Mouse (Mus musculus): Measurements from ENCODE around the gene Vamp5. TPM values are rescaled to one million over a fixed set of nuclear protein-coding genes. Genes with fewer than 3 reads are reported as not detected.

The Vamp5 gene
- total and polyA plus RNA-seq, 3 experiments, result 465 to 593 TPM; not detected in 1

DNA sequence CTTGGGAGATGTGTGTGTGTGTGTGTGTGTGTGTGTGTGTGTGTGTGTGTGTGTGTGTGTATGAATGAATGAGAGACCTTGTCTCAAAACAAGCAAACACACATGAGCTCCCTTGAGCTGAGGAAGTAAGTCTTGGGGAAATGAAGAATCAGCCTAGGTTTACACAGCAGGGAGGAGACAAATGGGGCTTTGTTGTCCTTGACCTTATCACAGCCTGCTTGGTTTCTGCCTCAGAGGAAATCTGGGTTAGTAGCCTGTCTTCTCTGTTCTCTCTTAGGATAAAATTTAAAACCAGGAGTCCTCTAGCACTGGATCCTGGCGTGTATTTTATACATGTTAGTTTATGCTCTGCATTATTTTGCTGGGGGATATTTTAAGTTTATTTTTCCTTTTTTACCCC lies 39.5 kb upstream of the Vamp5 start:
- Histone ChIP-seq H3K27ac (ENCODE audit: control insufficient read depth, low read depth, low read length) (no peak overlapping the region), H3K79me2 (ENCODE audit: control insufficient read depth, insufficient read depth, low read length, poor library complexity) (peaks cover 8% of the 10 kb centered on the region; the same call in 1 of the 2 replicates), H3K27me3 (ENCODE audit: control insufficient read depth in 1 of 2, insufficient read depth in 2 of 2, low read length in 2 of 2) (no peaks in the 10 kb centered on the region), H3K9ac (ENCODE audit: control insufficient read depth, low read depth, low read length, poor library complexity, severe bottlenecking) (no peak overlapping the region), H3K9me3 (replicated peaks; ENCODE audit: insufficient read depth, low read length) (no peaks in the 10 kb centered on the region), H3K4me1 (ENCODE audit: control insufficient read depth in 1 of 2, insufficient read depth in 2 of 2, low read length in 2 of 2) (peaks cover under 1 to 5% of the 10 kb centered on the region in 2 experiments; a peak in 3 of 4 replicates), H3K36me3 (ENCODE audit: control insufficient read depth in 1 of 2, insufficient read depth in 2 of 2, low read length in 2 of 2) (peaks cover 3 to 4% of the 10 kb centered on the region in 2 experiments; a peak in 3 of 4 replicates), H3K4me3 (ENCODE audit: control insufficient read depth in 1 of 2, insufficient read depth in 1 of 2, low read depth in 2 of 2, low read length in 2 of 2) (no peak overlapping the region)
- TF ChIP-seq TAL1 (IDR thresholded peaks at IDR 0.05; ENCODE audit: low read length), result no peak
- TF ChIP-seq KAT2A (conservative IDR thresholded peaks at IDR 0.05; ENCODE audit: low read depth, low read length), result no peak
- TF ChIP-seq MXI1 (IDR thresholded peaks at IDR 0.05; ENCODE audit: low read depth, low read length), result no peak
- no peak for TF ChIP-seq POLR2AphosphoS2 (IDR thresholded peaks at IDR 0.05; ENCODE audit: low read length)
- TF ChIP-seq SMC3 (IDR thresholded peaks at IDR 0.05; ENCODE audit: low read depth, low read length), result no peak
- no peak for TF ChIP-seq CTCF (IDR thresholded peaks at IDR 0.05 in 2 of 3, conservative IDR thresholded peaks at IDR 0.05 in 1 of 3; ENCODE audit: control insufficient read depth in 1 of 3, insufficient read depth in 1 of 3, low read depth in 2 of 3, low read length in 3 of 3, poor library complexity in 1 of 3, severe bottlenecking in 1 of 3)
- DNase-seq (ENCODE audit: low read depth, low spot score), result no peak

DNA sequence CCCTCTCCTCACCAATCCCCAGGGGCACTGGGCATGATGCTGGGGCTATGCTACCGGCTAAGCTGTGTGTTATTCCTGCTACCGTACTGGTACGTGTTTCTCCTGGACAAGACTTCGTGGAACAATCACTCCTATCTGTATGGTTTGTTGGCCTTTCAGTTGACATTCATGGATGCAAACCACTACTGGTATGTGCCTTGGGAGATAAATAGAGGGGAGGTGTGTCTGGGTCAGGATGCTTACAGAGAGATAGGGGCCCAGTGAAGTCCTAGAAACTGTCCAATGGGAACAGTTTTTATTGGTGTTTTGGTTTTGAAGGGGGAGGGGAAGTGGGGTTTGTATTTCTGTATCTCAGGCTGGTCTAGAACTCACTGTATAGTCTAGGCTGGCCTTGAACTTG lies 38.0 kb upstream of the Vamp5 start:
- peaks cover 12% of the 10 kb centered on the region for H3K79me2 ChIP-seq (ENCODE audit: control insufficient read depth, insufficient read depth, low read length, poor library complexity)
- H3K27me3 ChIP-seq (ENCODE audit: control insufficient read depth in 1 of 2, insufficient read depth in 2 of 2, low read length in 2 of 2), result no peaks in the 10 kb centered on the region
- TF ChIP-seq ETS1 (IDR thresholded peaks at IDR 0.05; ENCODE audit: low read depth, low read length) (no peak), GABPA (IDR thresholded peaks at IDR 0.05; ENCODE audit: low read depth, low read length) (no peak), MAZ (IDR thresholded peaks at IDR 0.05; ENCODE audit: low read depth, low read length) (no peak), ZC3H11A (IDR thresholded peaks at IDR 0.05; ENCODE audit: low read depth, low read length) (no peak), ZNF384 (IDR thresholded peaks at IDR 0.05; ENCODE audit: low read depth, low read length) (no peak), CHD2 (IDR thresholded peaks at IDR 0.05; ENCODE audit: low read length) (no peak), ZMIZ1 (IDR thresholded peaks at IDR 0.05; ENCODE audit: low read depth, low read length) (no peak), GATA1 (IDR thresholded peaks at IDR 0.05; ENCODE audit: low read depth, low read length) (no peak), NRF1 (IDR thresholded peaks at IDR 0.05; ENCODE audit: insufficient read depth, low read depth, low read length, poor library complexity, severe bottlenecking) (no peak), BHLHE40 (IDR thresholded peaks at IDR 0.05; ENCODE audit: borderline replicate concordance, low read depth, low read length) (no peak), TAL1 (IDR thresholded peaks at IDR 0.05; ENCODE audit: low read length) (no peak), EP300 (IDR thresholded peaks at IDR 0.05; ENCODE audit: low read depth in 1 of 2, low read length in 2 of 2) (no peak), CTCF (IDR thresholded peaks at IDR 0.05 in 2 of 3, conservative IDR thresholded peaks at IDR 0.05 in 1 of 3; ENCODE audit: control insufficient read depth in 1 of 3, insufficient read depth in 1 of 3, low read depth in 2 of 3, low read length in 3 of 3, poor library complexity in 1 of 3, severe bottlenecking in 1 of 3) (no peak), MAFK (IDR thresholded peaks at IDR 0.05; ENCODE audit: borderline replicate concordance, low read depth, low read length) (no peak), MYC (IDR thresholded peaks at IDR 0.05; ENCODE audit: low read depth, low read length) (no peak)
- H3K9ac ChIP-seq (ENCODE audit: control insufficient read depth, low read depth, low read length, poor library complexity, severe bottlenecking), result no peak overlapping the region
- H3K4me1 ChIP-seq (ENCODE audit: control insufficient read depth in 1 of 2, insufficient read depth in 2 of 2, low read length in 2 of 2), result peaks cover 2 to 5% of the 10 kb centered on the region in 2 experiments; a peak in 3 of 4 replicates
- H3K36me3 ChIP-seq (ENCODE audit: control insufficient read depth in 1 of 2, insufficient read depth in 2 of 2, low read length in 2 of 2), result peaks cover 0 to 7% of the 10 kb centered on the region in 2 experiments; a peak in 3 of 4 replicates
- H3K9me3 ChIP-seq (replicated peaks; ENCODE audit: insufficient read depth, low read length), result no peaks in the 10 kb centered on the region
- no peak overlapping the region for H3K4me3 ChIP-seq (ENCODE audit: control insufficient read depth in 1 of 2, insufficient read depth in 1 of 2, low read depth in 2 of 2, low read length in 2 of 2)
- DNase-seq (ENCODE audit: low read depth, low spot score), result no peak
- H3K27ac ChIP-seq (ENCODE audit: control insufficient read depth, low read depth, low read length), result no peak overlapping the region

All from MEL (cell line).